8 mouse cellular contexts compared by ENCODE assay signal in genomic region chr11:31870285-31871010, GRCm38 (mm10). TPM values are rescaled to one million over a fixed set of nuclear protein-coding genes. Genes with fewer than 3 reads are reported as not detected.
DNase-seq lines count a peak whose midpoint lies in the region; ATAC-seq lines count a peak whose summit lies in the region.

No protein-coding gene starts in this region.

- H3K4me2 ChIP-seq in hindbrain, embryonic 16.5 days (ENCODE audit: low read length): peak overlapping the region; percentile 71

- peaks cover 5% of the 10 kb centered on the region for H3K4me1 ChIP-seq in hindbrain, embryonic 16.5 days (ENCODE audit: control insufficient read depth, insufficient read depth, low read depth, low read length)

- peak; percentile 100 for ATAC-seq in hindbrain, embryonic 16.5 days

- peak; percentile 97 for DNase-seq in WW6 (ENCODE audit: low read depth, low spot score)
- DNase-seq in cerebellum, postnatal 4 days (ENCODE audit: low spot score in 2 of 2): peak; percentile 91 to 98
- DNase-seq in gastrocnemius, adult 18-20 months (ENCODE audit: low spot score): peak; percentile 99
- peak; percentile 97 to 99 for DNase-seq in left cerebral cortex, adult 18-20 months (ENCODE audit: low spot score in 2 of 2)
- DNase-seq in right cerebral cortex, adult 18-20 months: peak; percentile 100
- DNase-seq in urinary bladder, postnatal 10 days (ENCODE audit: low spot score): peak; percentile 88

- H3K9me3 ChIP-seq in hindbrain, embryonic 16.5 days (ENCODE audit: control insufficient read depth, low read length): no peaks in the 10 kb centered on the region

- under 1% methylated on average over 50 of the region's 53 CpGs for WGBS in hindbrain, embryonic 16.5 days
- WGBS in macrophage (ENCODE audit: missing documents): under 1% methylated on average over 47 of the region's 53 CpGs

- H3K79me2 ChIP-seq in macrophage (ENCODE audit: inconsistent target): peaks cover 46% of the 10 kb centered on the region

- no peaks in the 10 kb centered on the region for H3K27me3 ChIP-seq in hindbrain, embryonic 16.5 days (replicated peaks; ENCODE audit: control insufficient read depth, insufficient read depth, low read length)

- peak overlapping the region; percentile 92 for H3K27ac ChIP-seq in hindbrain, embryonic 16.5 days (ENCODE audit: low read depth, low read length)
- H3K27ac ChIP-seq in macrophage: peak overlapping the region; percentile 91

- H3K36me3 ChIP-seq in hindbrain, embryonic 16.5 days (ENCODE audit: control insufficient read depth, insufficient read depth, low read length): no peaks in the 10 kb centered on the region
- H3K36me3 ChIP-seq in macrophage (ENCODE audit: inconsistent target): no peaks in the 10 kb centered on the region

- peak overlapping the region; percentile 74 for H3K4me3 ChIP-seq in hindbrain, embryonic 16.5 days (ENCODE audit: low read length)
- H3K4me3 ChIP-seq in macrophage (ENCODE audit: inconsistent target): peak overlapping the region; percentile 95

- H3K9ac ChIP-seq in hindbrain, embryonic 16.5 days (ENCODE audit: low read depth, low read length): peak overlapping the region; percentile 93

RNA-seq across cellular contexts. Expression of gene Cpeb4, which starts 1.6 kb away (rescaled TPM):
- 100 to 1,000 TPM in 1 of 2 experiments, 10 to 100 TPM in 1; 98.3 to 115 TPM for total RNA-seq in gastrocnemius, adult 18-20 months (2021)
- 14.5 and 17.9 TPM in 2 replicates for polyA plus RNA-seq in hindbrain, embryonic 16.5 days (2015; fragmentation: Nextera tagmentation; extraction: Ambion mirVana)
- total RNA-seq in left cerebral cortex, adult 18-20 months (2021): 100 to 1,000 TPM; 145 to 152 TPM
- 100 to 1,000 TPM; 226 to 637 (median 363) TPM for total RNA-seq in macrophage (2018; cell fraction: chromatin; rRNA removed)
- total RNA-seq in macrophage (2018; cell fraction: cytosol; rRNA removed): 100 to 1,000 TPM in 22 of 26 experiments, 10 to 100 TPM in 4; 88.7 to 350 (median 158) TPM
- 100 to 1,000 TPM; 168 to 626 (median 424) TPM for total RNA-seq in macrophage (2018; cell fraction: nucleus; rRNA removed)
- 64.0 to 87.9 TPM (median 68.8 TPM) in 3 replicates for polyA plus RNA-seq in macrophage (2018)

Comparison
In these comparisons a context has a peak if more than half of its experiments do, and no peak if none do; other contexts are left out.
1. Peak in every context shown above with its lines: DNase-seq, ATAC-seq, H3K4me3 ChIP-seq and H3K27ac ChIP-seq.